Mouse (Mus musculus) bone marrow macrophage, adult 2 months (primary cell): ENCODE measurements around the gene Fam135a.

Source experiments
- CTCF ChIP-seq: IDR thresholded peaks from 2 replicates; pipeline ENCODE4 v1.5.1; 2012; ENCODE audit warnings: low read depth, mild to moderate bottlenecking, low read length, moderate library complexity
- POLR2A ChIP-seq: IDR thresholded peaks from 2 replicates; pipeline ENCODE4 v1.6.1; 2012; ENCODE audit warnings: mild to moderate bottlenecking, low read depth, low read length, borderline replicate concordance

- TF ChIP-seq CTCF (no peak), POLR2A (no peak)
Observed at GRCm38 (mm10) chr1:24140555-24140954, 40.4 kb upstream of the Fam135a start.
